Mouse (Mus musculus) neural tube, embryonic 11.5 days (tissue): ENCODE results near the gene Mrpl33. TPM values are rescaled to one million over a fixed set of nuclear protein-coding genes. Genes with fewer than 3 reads are reported as not detected.

Experiments
- ATAC-seq: fragments of 200-750 bp; cut with Nextera tagmentation; 2 replicates; pipeline ENCODE4 v1.8.0; 2017; ENCODE audit warnings: moderate number of reproducible peaks, mild to moderate bottlenecking, moderate TSS enrichment, moderate library complexity; ENCODE audit not compliant: insufficient read depth, low FRiP score, low TSS enrichment
- DNase-seq: peaks from one replicate; pipeline ENCODE4 v3.0.0-alpha.2; 2015; ENCODE audit warnings: low spot score
- H3K27ac ChIP-seq: fragments of 300-500 bp; sonication (generic); 2 replicates; pipeline ENCODE4 v1.5.1; 2014; ENCODE audit warnings: low read depth, mild to moderate bottlenecking, low read length
- H3K27me3 ChIP-seq: fragments of 300-500 bp; sonication (generic); 2 replicates; pipeline ENCODE4 v1.6.1; 2014; ENCODE audit warnings: mild to moderate bottlenecking, low read length, mixed read lengths; ENCODE audit not compliant: control insufficient read depth, insufficient read depth
- H3K36me3 ChIP-seq: fragments of 300-500 bp; sonication (generic); 2 replicates; pipeline ENCODE4 v1.6.1; 2014; ENCODE audit warnings: mild to moderate bottlenecking, low read length, moderate library complexity, mixed read lengths; ENCODE audit not compliant: control insufficient read depth, insufficient read depth
- H3K4me1 ChIP-seq: fragments of 300-500 bp; sonication (generic); 2 replicates; pipeline ENCODE4 v1.6.1; 2014; ENCODE audit warnings: low read length, mixed read lengths; ENCODE audit not compliant: control insufficient read depth, insufficient read depth
- H3K4me2 ChIP-seq: fragments of 300-500 bp; sonication (generic); 2 replicates; pipeline ENCODE4 v1.6.1; 2014; ENCODE audit warnings: low read depth, mild to moderate bottlenecking, moderate library complexity
- H3K4me3 ChIP-seq: fragments of 300-500 bp; sonication (generic); 2 replicates; pipeline ENCODE4 v1.5.1; 2014; ENCODE audit warnings: low read depth, low read length
- H3K9ac ChIP-seq: fragments of 300-500 bp; sonication (generic); 2 replicates; pipeline ENCODE4 v1.6.1; 2014; ENCODE audit warnings: mild to moderate bottlenecking, low read length
- H3K9me3 ChIP-seq: fragments of 300-500 bp; sonication (generic); 2 replicates; pipeline ENCODE4 v1.6.1; 2016; ENCODE audit warnings: low read length; ENCODE audit not compliant: control insufficient read depth
- WGBS: fragments of 180-500 bp; shearing (Covaris S2); extraction: QIAGEN DNeasy Blood & Tissue Kit; methylation state at CpG from one replicate; pipeline ENCODE4 v1.1.7; 2014; 5-methylcytosine and 5-hydroxymethylcytosine counted together
- polyA plus RNA-seq: library from polyadenylated mRNA; unstranded; fragments of >200 nt; fragmentation: Nextera tagmentation; extraction: Ambion mirVana; gene quantifications from 2 replicates; pipeline ENCODE4 v1.2.1, GENCODE M21; 2014

Gene Mrpl33
- polyA plus RNA-seq, 1 experiment from 2014 or later = 214 TPM

DNA sequence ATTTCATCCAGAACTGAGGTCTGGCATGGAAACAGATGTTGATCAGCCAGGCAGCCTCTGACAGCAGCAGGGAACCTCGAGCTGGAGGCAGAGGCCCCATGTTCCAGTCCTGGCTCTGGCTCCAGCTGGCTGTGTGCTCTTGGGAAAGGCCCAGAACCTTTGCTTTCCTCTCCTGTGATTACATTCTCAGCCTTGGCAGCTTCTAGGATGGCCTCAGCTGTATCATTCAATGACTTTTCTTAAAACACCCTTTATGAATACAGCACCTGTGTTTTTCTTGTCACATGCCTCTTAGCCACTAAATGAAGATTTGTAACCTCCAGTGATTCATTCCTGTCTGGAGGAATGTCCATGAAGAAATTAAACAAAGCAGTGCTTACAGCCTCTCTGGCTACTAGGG is 69.4 kb downstream of the Mrpl33 start:
- 39% methylated on average over 1 of the region's 1 CpGs for WGBS
- H3K4me1 ChIP-seq = no peaks in the 10 kb centered on the region
- no peak for DNase-seq
- no peak for ATAC-seq
- no peak overlapping the region for H3K4me2 ChIP-seq
- no peaks in the 10 kb centered on the region for H3K9me3 ChIP-seq
- H3K27ac ChIP-seq = no peak overlapping the region
- H3K27me3 ChIP-seq = no peaks in the 10 kb centered on the region
- H3K36me3 ChIP-seq = no peaks in the 10 kb centered on the region
- H3K9ac ChIP-seq = no peak overlapping the region
- H3K4me3 ChIP-seq = no peak overlapping the region

DNA sequence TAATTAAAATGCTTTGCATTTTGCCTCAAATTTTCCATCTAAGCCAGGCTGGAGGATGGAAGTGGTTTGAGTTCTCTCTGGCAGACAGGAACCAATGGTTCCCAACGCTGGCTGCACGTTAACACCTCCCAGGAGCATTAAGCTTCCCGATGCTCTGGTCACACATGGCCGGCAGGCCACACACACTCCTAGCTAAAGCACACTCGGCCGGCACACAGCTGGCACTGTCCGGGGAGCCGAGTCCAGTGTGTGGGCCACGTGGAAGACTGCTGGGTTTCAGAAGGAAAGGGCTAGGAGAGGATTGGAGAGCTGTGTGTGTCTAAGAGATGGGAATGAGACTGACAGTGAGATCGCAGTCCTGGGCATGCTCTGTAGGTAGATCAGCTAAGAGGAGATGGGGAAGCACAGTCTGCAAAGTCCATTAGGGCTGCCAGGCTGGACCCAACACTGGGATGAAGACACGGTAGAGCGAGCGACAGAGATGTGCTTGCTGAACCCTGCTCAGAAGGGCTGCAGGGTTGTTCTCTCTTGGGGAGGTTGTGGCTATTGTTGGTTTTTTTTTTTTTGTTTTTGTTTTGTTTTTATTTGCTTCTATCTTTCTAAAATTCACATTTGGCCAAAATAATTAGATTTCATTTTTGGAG is 71.7 kb downstream of the Mrpl33 start:
- no peaks in the 10 kb centered on the region for H3K4me1 ChIP-seq
- H3K9me3 ChIP-seq = no peaks in the 10 kb centered on the region
- H3K4me3 ChIP-seq = no peak overlapping the region
- DNase-seq (peak; percentile 14), ATAC-seq (no peak)
- 65% methylated on average over 13 of the region's 13 CpGs for WGBS
- no peaks in the 10 kb centered on the region for H3K36me3 ChIP-seq
- no peak overlapping the region for H3K27ac ChIP-seq
- no peak overlapping the region for H3K9ac ChIP-seq
- no peak overlapping the region for H3K4me2 ChIP-seq
- H3K27me3 ChIP-seq = no peaks in the 10 kb centered on the region

DNA sequence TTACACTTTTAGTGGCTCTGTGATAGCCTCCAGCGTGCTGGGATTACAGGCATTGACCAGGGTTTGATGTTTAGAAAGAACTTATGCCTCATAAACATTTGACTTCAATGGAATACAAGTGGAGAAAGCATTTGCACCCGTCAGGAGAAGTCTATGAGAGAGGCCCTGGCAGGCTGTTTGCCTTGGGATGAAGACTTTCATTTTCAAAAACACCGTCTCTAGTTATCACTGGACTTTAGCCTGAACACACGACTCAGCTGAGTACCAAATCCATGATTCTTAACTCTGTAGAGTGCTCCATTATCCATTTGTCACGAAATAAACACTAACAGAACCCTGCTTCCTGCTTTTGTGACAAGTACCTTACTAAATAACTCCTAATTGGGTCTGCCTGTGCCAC is 73.2 kb downstream of the Mrpl33 start:
- Histone ChIP-seq H3K9me3 (no peaks in the 10 kb centered on the region), H3K27me3 (no peaks in the 10 kb centered on the region), H3K4me2 (no peak overlapping the region), H3K9ac (no peak overlapping the region), H3K36me3 (no peaks in the 10 kb centered on the region), H3K27ac (no peak overlapping the region), H3K4me1 (no peaks in the 10 kb centered on the region), H3K4me3 (no peak overlapping the region)
- no peak for ATAC-seq
- DNase-seq = no peak
- WGBS = 79% methylated on average over 5 of the region's 5 CpGs

DNA sequence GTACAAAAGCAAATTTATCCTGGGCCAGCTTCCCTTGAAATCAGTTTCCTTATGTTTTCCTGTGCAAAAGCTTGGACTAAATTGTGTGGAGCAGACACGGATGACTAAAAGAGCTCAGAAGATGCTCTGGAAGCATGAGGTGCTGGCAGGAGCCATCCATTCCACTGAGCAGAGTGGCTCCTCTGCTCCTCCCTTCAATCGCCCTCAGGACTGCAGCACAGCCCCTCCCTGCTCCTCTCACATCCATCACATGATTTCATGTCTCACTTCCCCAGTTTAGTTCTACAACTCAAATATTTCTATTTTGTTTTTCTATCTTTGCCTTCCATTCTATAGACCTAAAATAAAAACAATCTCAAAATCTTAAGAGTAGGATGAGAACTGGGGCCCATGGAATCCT is 74.4 kb downstream of the Mrpl33 start:
- DNase-seq (no peak), ATAC-seq (no peak)
- Histone ChIP-seq H3K9ac (no peak overlapping the region), H3K9me3 (no peaks in the 10 kb centered on the region), H3K27ac (no peak overlapping the region), H3K4me1 (no peaks in the 10 kb centered on the region), H3K36me3 (no peaks in the 10 kb centered on the region), H3K4me3 (no peak overlapping the region), H3K27me3 (no peaks in the 10 kb centered on the region), H3K4me2 (no peak overlapping the region)
- WGBS = 63% methylated on average over 2 of the region's 2 CpGs

DNA sequence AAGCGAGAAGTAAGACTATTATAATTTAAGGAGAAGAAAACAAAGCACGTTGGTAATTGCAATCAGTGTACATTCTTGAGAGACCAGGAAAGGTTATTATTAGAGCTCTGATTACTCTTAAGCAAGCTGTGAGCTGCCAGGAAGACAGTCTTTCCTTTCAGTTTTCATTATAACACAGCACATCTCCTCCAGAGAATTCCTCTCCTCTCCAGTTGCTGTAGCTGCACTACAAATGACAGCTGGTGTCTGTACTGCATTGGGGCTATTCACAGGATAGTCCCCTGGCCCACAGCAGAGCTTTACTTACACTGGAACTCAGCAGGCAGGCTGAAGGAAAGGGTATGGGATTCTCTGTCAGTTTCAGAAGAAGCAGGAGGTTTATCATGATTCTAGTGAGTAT is 76.7 kb downstream of the Mrpl33 start:
- 83% methylated on average over 2 of the region's 2 CpGs for WGBS
- Histone ChIP-seq H3K4me3 (no peak overlapping the region), H3K36me3 (no peaks in the 10 kb centered on the region), H3K9ac (no peak overlapping the region), H3K4me2 (no peak overlapping the region), H3K27me3 (no peaks in the 10 kb centered on the region), H3K4me1 (no peaks in the 10 kb centered on the region), H3K9me3 (no peaks in the 10 kb centered on the region), H3K27ac (no peak overlapping the region)
- no peak for DNase-seq
- no peak for ATAC-seq

DNA sequence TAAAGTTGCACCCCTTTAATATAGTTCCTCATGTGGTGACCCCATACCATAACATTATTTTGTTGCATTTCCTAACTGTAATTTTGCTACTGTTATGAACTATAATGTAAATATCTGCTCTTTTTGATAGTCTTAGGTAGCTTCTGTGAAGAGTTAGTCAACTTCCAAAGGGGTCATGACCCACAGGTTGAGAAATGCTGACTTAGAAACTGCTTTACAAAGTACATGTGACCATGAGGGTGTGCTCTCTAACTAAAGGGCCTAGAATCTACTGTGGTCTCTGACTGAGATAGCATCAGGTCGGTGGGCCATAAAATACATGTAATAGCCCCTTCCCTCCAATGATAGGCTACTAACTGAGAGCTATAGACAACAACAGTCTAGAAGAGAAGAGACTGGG is 81.3 kb downstream of the Mrpl33 start:
- ATAC-seq = no peak
- H3K9me3 ChIP-seq = no peaks in the 10 kb centered on the region
- no peaks in the 10 kb centered on the region for H3K4me1 ChIP-seq
- 57% methylated on average over 1 of the region's 1 CpGs for WGBS
- no peak overlapping the region for H3K27ac ChIP-seq
- H3K27me3 ChIP-seq = no peaks in the 10 kb centered on the region
- H3K4me2 ChIP-seq = no peak overlapping the region
- no peak overlapping the region for H3K9ac ChIP-seq
- no peak for DNase-seq
- H3K36me3 ChIP-seq = no peaks in the 10 kb centered on the region
- no peak overlapping the region for H3K4me3 ChIP-seq

DNA sequence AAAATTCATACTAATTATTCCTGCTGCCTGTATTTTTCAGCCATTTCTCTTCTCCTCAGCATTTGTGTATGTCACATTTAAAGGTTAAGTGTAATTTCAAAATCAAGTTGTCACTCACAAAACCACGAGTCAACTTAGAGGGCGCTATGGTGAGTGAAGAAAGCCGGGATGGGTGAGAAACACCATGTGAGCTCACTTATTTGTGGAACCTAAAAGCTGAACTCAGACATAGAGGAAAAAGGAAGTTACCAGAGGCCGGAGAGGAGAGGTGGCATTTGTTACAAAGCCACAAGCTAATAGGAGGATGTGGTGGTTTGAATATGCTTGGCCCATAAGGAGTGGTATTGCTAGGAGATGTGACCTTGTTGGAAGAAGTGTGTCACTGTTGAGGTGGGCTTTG is 83.4 kb downstream of the Mrpl33 start:
- Histone ChIP-seq H3K9ac (no peak overlapping the region), H3K36me3 (no peaks in the 10 kb centered on the region), H3K4me2 (no peak overlapping the region), H3K9me3 (no peaks in the 10 kb centered on the region), H3K27ac (no peak overlapping the region), H3K27me3 (no peaks in the 10 kb centered on the region), H3K4me1 (no peaks in the 10 kb centered on the region), H3K4me3 (no peak overlapping the region)
- DNase-seq = no peak
- ATAC-seq = no peak
- WGBS = 84% methylated on average over 4 of the region's 4 CpGs

DNA sequence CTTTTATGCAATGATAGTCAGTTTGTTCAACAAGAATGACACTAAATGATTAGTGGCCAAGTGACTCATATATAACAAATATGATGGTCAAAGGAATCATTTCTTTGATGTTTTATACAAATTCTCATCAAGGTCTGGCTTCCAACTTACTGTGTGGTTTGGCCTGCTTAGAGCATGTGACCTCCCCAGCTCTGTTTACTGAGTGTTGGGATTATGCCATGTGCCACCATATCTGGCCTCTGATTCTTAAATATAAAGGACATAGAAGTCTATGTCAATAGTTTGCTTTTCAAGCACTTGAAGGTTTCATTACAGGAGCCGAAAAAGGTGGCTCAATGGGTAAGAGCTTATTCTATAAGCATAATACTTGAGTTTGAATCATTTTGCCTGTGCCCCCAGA is 85.6 kb downstream of the Mrpl33 start:
- ATAC-seq = no peak
- no peaks in the 10 kb centered on the region for H3K4me1 ChIP-seq
- no peak overlapping the region for H3K4me2 ChIP-seq
- no peak for DNase-seq
- no peak overlapping the region for H3K27ac ChIP-seq
- no peaks in the 10 kb centered on the region for H3K27me3 ChIP-seq
- 98% methylated on average over 1 of the region's 1 CpGs for WGBS
- H3K36me3 ChIP-seq = no peaks in the 10 kb centered on the region
- H3K4me3 ChIP-seq = no peak overlapping the region
- H3K9me3 ChIP-seq = no peaks in the 10 kb centered on the region
- H3K9ac ChIP-seq = no peak overlapping the region

DNA sequence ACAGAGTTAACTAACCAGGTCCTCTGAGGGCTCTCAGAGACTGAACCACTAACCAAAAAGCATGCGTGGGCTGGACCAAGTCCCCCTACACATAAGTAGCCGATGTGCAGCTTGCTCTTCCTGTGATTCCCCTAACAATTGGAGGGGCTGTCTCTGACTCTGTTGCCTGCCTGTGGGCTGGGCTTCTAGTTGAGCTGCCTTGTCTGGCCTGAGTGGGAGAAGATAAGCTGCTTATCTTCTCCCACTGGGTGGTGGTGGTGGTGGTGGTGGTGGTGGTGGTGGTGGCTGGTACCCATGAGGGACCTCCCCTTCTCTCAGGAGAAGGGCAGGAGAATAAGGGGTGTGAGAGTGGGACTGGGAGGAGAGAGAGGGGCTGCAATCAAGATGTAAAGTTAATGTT is 89.3 kb downstream of the Mrpl33 start:
- H3K9ac ChIP-seq = no peak overlapping the region
- no peaks in the 10 kb centered on the region for H3K4me1 ChIP-seq
- H3K4me2 ChIP-seq = no peak overlapping the region
- 58% methylated on average over 2 of the region's 2 CpGs for WGBS
- ATAC-seq (no peak), DNase-seq (no peak)
- H3K27ac ChIP-seq = no peak overlapping the region
- H3K4me3 ChIP-seq = no peak overlapping the region
- H3K36me3 ChIP-seq = no peaks in the 10 kb centered on the region
- H3K27me3 ChIP-seq = no peaks in the 10 kb centered on the region
- H3K9me3 ChIP-seq = no peaks in the 10 kb centered on the region
